Mouse (Mus musculus) neural tube, embryonic 11.5 days (tissue): Measurements from ENCODE around the gene Gm32802. TPM values are rescaled to one million over a fixed set of nuclear protein-coding genes. Genes with fewer than 3 reads are reported as not detected.
"Not testable (repeated sequence)": the region's sequence is repeated elsewhere in the genome, so short reads cannot be mapped to it uniquely, and the experiment has no call there.

Experiments
- ATAC-seq: fragments of 200-750 bp; cut with Nextera tagmentation; 2 replicates; pipeline ENCODE4 v1.8.0; 2017; ENCODE audit warnings: moderate number of reproducible peaks, mild to moderate bottlenecking, moderate TSS enrichment, moderate library complexity; ENCODE audit not compliant: insufficient read depth, low FRiP score, low TSS enrichment
- DNase-seq: peaks from one replicate; pipeline ENCODE4 v3.0.0-alpha.2; 2015; ENCODE audit warnings: low spot score
- H3K27ac ChIP-seq: fragments of 300-500 bp; sonication (generic); 2 replicates; pipeline ENCODE4 v1.5.1; 2014; ENCODE audit warnings: low read depth, mild to moderate bottlenecking, low read length
- H3K27me3 ChIP-seq: fragments of 300-500 bp; sonication (generic); 2 replicates; pipeline ENCODE4 v1.6.1; 2014; ENCODE audit warnings: mild to moderate bottlenecking, low read length, mixed read lengths; ENCODE audit not compliant: control insufficient read depth, insufficient read depth
- H3K36me3 ChIP-seq: fragments of 300-500 bp; sonication (generic); 2 replicates; pipeline ENCODE4 v1.6.1; 2014; ENCODE audit warnings: mild to moderate bottlenecking, low read length, moderate library complexity, mixed read lengths; ENCODE audit not compliant: control insufficient read depth, insufficient read depth
- H3K4me1 ChIP-seq: fragments of 300-500 bp; sonication (generic); 2 replicates; pipeline ENCODE4 v1.6.1; 2014; ENCODE audit warnings: low read length, mixed read lengths; ENCODE audit not compliant: control insufficient read depth, insufficient read depth
- H3K4me2 ChIP-seq: fragments of 300-500 bp; sonication (generic); 2 replicates; pipeline ENCODE4 v1.6.1; 2014; ENCODE audit warnings: low read depth, mild to moderate bottlenecking, moderate library complexity
- H3K4me3 ChIP-seq: fragments of 300-500 bp; sonication (generic); 2 replicates; pipeline ENCODE4 v1.5.1; 2014; ENCODE audit warnings: low read depth, low read length
- H3K9ac ChIP-seq: fragments of 300-500 bp; sonication (generic); 2 replicates; pipeline ENCODE4 v1.6.1; 2014; ENCODE audit warnings: mild to moderate bottlenecking, low read length
- H3K9me3 ChIP-seq: fragments of 300-500 bp; sonication (generic); 2 replicates; pipeline ENCODE4 v1.6.1; 2016; ENCODE audit warnings: low read length; ENCODE audit not compliant: control insufficient read depth
- WGBS: fragments of 180-500 bp; shearing (Covaris S2); extraction: QIAGEN DNeasy Blood & Tissue Kit; methylation state at CpG from one replicate; pipeline ENCODE4 v1.1.7; 2014; 5-methylcytosine and 5-hydroxymethylcytosine counted together
- polyA plus RNA-seq: library from polyadenylated mRNA; unstranded; fragments of >200 nt; fragmentation: Nextera tagmentation; extraction: Ambion mirVana; gene quantifications from 2 replicates; pipeline ENCODE4 v1.2.1, GENCODE M21; 2014

Gene Gm32802
- polyA plus RNA-seq: 0.16 TPM in 1 of 2 replicates, not detected in the other

DNA sequence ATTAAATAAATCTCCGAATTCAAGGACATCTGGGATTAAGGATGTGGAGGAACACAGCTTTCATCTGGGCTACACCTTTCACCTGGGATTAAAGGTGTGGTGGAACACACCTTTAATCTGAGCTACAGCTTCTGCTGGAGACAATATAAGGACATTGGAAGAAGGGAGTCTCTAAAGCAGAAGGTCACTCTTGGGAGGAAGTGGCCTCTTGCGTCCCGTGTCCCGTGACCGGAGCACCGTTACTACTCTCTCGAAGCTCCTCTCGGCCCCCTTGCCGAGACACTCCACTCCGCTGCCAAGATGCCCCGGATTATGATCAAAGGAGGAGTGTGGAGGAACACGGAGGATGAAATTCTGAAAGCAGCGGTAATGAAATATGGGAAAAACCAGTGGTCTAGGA is at the start of gene Gm32802:
Gene Gm32802, plus strand, starts transcription at position 301 of the 400 bp plus-strand sequence.
- H3K4me2 ChIP-seq, H3K4me3 ChIP-seq, H3K36me3 ChIP-seq, H3K4me1 ChIP-seq, DNase-seq, H3K27me3 ChIP-seq, H3K9ac ChIP-seq, H3K9me3 ChIP-seq, H3K27ac ChIP-seq, ATAC-seq: not testable (repeated sequence)
- no CpG with 5 or more reads among the region's 13 CpGs for WGBS

DNA sequence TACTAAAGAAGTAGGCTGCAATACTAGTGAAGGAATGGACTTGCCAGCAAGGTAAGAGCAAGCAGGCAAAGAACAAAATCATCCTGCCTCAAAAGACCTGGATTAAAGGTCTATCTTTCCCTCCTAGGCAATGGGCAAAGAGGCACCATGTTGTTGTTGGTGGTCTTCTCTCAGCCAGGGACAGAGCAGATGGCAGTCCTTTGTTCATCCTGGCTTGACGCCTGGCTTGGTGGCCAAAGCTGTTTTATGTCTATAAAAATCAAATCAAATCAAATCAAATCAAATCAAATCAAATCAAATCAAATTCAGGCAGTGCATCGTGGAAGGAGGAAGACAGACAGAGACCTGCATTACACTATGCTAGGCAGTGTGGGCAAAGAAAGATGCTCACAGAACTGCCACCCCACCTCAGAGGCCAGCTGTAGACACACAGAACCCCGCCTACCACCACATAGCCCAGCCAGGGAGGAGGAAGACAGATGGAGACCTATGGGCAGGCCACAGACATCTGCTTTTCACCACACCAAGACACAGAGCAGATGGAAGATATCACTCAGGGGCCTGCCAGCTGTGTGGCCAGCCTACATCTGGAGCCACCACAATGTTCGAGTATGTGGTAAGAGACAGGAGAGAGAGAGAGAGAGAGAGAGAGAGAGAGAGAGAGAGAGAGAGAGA is 42.6 kb upstream of the Gm32802 start:
- WGBS: 83% methylated on average over 2 of the region's 4 CpGs
- not testable (repeated sequence) for ATAC-seq, H3K36me3 ChIP-seq, H3K4me2 ChIP-seq, H3K9me3 ChIP-seq, H3K27me3 ChIP-seq, H3K9ac ChIP-seq, H3K4me1 ChIP-seq, H3K27ac ChIP-seq, H3K4me3 ChIP-seq, DNase-seq

DNA sequence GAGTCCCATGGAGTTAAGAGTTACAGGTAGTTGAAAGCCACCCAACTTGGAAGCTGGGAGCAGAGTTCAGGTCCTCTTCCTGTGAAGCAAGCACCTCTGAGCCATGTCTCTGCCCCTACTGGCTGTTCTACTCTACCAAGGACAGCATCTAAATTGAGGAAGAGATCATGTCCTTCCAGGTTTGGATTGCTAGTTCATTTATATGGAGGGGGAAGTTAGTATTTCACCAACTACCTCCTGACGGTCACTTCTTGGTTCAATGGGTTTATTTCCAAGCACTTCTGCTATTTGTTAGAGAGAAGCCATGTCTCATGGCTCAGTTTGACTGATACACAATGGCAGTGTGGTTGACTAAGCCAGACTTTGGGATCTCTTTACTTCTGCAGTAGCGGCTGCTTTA is 30.9 kb upstream of the Gm32802 start:
- H3K9me3 ChIP-seq, H3K4me1 ChIP-seq, H3K9ac ChIP-seq, H3K36me3 ChIP-seq, DNase-seq, H3K4me3 ChIP-seq, H3K4me2 ChIP-seq, H3K27ac ChIP-seq, ATAC-seq, H3K27me3 ChIP-seq: not testable (repeated sequence)
- WGBS: no CpG with 5 or more reads among the region's 2 CpGs

DNA sequence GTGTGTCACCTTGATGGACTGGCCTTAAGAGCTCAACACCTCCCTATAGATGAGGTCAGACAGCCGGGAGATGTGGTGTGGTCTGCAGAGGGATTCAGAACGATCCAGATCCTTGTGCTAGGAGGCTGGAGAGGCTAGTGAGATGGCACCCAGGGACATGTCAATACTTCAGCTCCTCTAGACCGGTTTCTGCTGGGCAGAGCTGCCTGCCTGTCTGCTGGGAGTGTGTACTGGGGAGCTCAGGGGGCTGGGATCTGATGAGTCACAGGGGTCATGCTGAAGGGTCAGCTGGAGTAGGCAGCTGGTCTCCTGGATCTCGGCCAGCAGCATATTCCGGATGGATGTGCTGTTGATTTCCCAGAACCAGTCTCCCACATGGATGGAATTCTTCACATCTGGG is 25.9 kb upstream of the Gm32802 start:
- H3K4me2 ChIP-seq, H3K9me3 ChIP-seq, H3K27ac ChIP-seq, DNase-seq, H3K4me3 ChIP-seq, H3K9ac ChIP-seq, H3K36me3 ChIP-seq, H3K27me3 ChIP-seq, H3K4me1 ChIP-seq, ATAC-seq: not testable (repeated sequence)
- WGBS: no CpG with 5 or more reads among the region's 5 CpGs

DNA sequence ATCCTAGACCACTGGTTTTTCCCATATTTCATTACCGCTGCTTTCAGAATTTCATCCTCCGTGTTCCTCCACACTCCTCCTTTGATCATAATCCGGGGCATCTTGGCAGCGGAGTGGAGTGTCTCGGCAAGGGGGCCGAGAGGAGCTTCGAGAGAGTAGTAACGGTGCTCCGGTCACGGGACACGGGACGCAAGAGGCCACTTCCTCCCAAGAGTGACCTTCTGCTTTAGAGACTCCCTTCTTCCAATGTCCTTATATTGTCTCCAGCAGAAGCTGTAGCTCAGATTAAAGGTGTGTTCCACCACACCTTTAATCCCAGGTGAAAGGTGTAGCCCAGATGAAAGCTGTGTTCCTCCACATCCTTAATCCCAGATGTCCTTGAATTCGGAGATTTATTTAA is 17.8 kb upstream of the Gm32802 start, which contains the start of gene Gm32717:
Gene Gm32717, minus strand, starts transcription at position 101 of the 400 bp plus-strand sequence.
- ATAC-seq, DNase-seq, H3K4me2 ChIP-seq, H3K36me3 ChIP-seq, H3K9ac ChIP-seq, H3K27ac ChIP-seq, H3K4me1 ChIP-seq, H3K9me3 ChIP-seq, H3K27me3 ChIP-seq, H3K4me3 ChIP-seq: not testable (repeated sequence)
- no CpG with 5 or more reads among the region's 13 CpGs for WGBS

DNA sequence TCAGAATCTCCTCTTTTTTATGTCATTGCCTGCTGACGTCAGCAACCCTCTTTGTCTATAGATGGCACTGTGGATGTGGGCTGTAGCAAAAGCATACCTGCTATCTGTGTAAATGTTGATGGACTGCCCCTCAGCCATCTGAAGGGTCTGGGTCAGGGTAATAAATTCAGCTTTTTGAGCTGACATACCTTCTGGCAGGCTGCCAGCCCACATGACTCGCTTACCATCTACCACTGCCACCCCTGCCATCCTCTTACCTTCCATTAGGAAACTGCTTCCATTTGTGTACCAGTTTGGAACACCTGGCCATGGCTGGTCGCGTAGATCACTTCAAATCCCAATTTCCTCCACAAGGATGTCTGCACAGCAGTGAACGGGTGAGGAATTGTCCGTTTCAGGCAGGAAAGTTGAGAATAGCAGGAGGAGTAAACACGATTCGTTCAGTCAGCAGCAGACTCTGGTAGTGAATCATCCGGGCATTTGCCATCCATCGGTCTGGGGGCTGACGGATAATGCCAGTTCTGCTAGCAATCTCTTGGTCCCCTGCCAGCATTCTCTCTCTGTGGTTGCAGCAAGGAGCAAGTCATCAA is 9.4 kb upstream of the Gm32802 start:
- not testable (repeated sequence) for H3K4me1 ChIP-seq, H3K4me2 ChIP-seq, H3K27me3 ChIP-seq, H3K36me3 ChIP-seq, DNase-seq, H3K27ac ChIP-seq, H3K9ac ChIP-seq, H3K9me3 ChIP-seq, H3K4me3 ChIP-seq, ATAC-seq
- whole genome bisulfite sequencing: 83% methylated on average over 11 of the region's 11 CpGs

DNA sequence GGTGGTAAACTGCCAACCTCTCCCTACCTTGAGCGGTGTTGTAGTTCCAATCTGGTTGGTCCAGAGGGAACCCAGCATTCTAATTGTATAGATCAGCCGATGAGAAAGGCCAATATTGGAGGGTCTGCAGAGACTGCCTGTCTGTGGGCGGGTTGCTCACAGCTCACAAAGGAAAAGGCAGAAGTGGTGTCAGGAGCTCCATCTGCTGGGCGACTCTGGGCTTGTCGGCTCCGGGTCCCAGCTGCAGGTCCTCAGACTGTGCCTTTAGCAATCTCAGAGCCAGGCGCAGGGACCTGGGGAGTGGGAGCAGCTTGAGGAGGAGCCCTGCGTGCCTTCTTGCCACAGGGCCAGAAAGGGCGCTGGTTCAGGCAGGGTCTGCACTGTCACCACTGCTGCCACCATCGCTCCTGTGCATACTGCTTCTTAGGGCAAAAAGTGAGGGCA is 7.6 kb upstream of the Gm32802 start:
- peak; percentile 89 for ATAC-seq
- DNase-seq: peak; percentile 85
- H3K9ac ChIP-seq: no peak overlapping the region
- 40% methylated on average over 10 of the region's 10 CpGs for WGBS
- no peaks in the 10 kb centered on the region for H3K36me3 ChIP-seq
- H3K4me2 ChIP-seq: no peak overlapping the region
- no peaks in the 10 kb centered on the region for H3K27me3 ChIP-seq
- no peaks in the 10 kb centered on the region for H3K4me1 ChIP-seq
- H3K27ac ChIP-seq: no peak overlapping the region
- H3K9me3 ChIP-seq: no peaks in the 10 kb centered on the region
- H3K4me3 ChIP-seq: no peak overlapping the region

DNA sequence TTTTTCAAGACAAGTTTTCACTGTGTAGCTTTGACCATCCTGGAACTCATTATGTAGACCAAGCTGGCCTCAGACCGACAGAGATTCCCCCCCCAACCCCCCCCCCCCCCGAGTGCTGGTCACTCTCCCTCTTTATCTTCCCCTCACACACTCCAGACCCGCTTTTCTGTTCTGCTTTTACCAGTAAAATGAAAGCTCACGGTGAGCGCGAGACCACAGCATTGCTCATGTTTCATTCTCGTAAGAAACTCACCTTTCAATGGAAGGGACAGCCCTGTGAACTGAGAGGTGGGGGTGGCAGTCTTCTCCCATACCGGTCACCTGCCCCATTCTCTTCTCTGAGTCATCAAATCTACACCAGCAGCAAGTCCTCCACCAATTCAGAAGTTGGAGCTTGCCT is 10.3 kb downstream of the Gm32802 start:
- not testable (repeated sequence) for H3K9me3 ChIP-seq, ATAC-seq, DNase-seq, H3K27me3 ChIP-seq, H3K36me3 ChIP-seq, H3K9ac ChIP-seq, H3K27ac ChIP-seq, H3K4me1 ChIP-seq, H3K4me2 ChIP-seq, H3K4me3 ChIP-seq
- 100% methylated on average over 1 of the region's 8 CpGs for WGBS

DNA sequence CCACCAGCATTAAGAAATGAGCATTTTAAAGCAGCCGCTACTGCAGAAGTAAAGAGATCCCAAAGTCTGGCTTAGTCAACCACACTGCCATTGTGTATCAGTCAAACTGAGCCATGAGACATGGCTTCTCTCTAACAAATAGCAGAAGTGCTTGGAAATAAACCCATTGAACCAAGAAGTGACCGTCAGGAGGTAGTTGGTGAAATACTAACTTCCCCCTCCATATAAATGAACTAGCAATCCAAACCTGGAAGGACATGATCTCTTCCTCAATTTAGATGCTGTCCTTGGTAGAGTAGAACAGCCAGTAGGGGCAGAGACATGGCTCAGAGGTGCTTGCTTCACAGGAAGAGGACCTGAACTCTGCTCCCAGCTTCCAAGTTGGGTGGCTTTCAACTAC is 12.9 kb downstream of the Gm32802 start:
- ATAC-seq, H3K27me3 ChIP-seq, H3K9me3 ChIP-seq, H3K36me3 ChIP-seq, H3K4me1 ChIP-seq, H3K27ac ChIP-seq, H3K4me3 ChIP-seq, H3K4me2 ChIP-seq, H3K9ac ChIP-seq, DNase-seq: not testable (repeated sequence)
- no CpG with 5 or more reads among the region's 2 CpGs for WGBS
